Mouse (Mus musculus) olfactory bulb, adult 2 months (tissue): ENCODE results near the gene Spata33. TPM values are rescaled to one million over a fixed set of nuclear protein-coding genes. Genes with fewer than 3 reads are reported as not detected.

Source experiments
- H3K27ac ChIP-seq: fragments of 200-500 bp; 2 replicates; pipeline ENCODE4 v1.5.1; 2012; ENCODE audit warnings: low read depth, low read length; ENCODE audit not compliant: insufficient read depth
- H3K4me1 ChIP-seq: fragments of 200-500 bp; 2 replicates; pipeline ENCODE4 v1.6.1; 2012; ENCODE audit warnings: low read length; ENCODE audit not compliant: control insufficient read depth, insufficient read depth
- H3K4me3 ChIP-seq: fragments of 200-500 bp; 2 replicates; pipeline ENCODE4 v1.5.1; 2012; ENCODE audit warnings: mild to moderate bottlenecking, low read depth, low read length, moderate library complexity; ENCODE audit not compliant: insufficient read depth
- CTCF ChIP-seq: fragments of 200-500 bp; IDR thresholded peaks from 2 replicates; pipeline ENCODE4 v1.5.1; 2012; ENCODE audit warnings: low read depth, mild to moderate bottlenecking, low read length, moderate library complexity; ENCODE audit not compliant: insufficient read depth
- POLR2A ChIP-seq: fragments of 200-500 bp; IDR thresholded peaks from 2 replicates; pipeline ENCODE4 v1.6.1; 2012; ENCODE audit warnings: mild to moderate bottlenecking, low read depth, low read length, moderate library complexity; ENCODE audit not compliant: insufficient read depth
- WGBS: fragments of 180-500 bp; shearing (Covaris S2); methylation state at CpG from one replicate; pipeline ENCODE4 v1.1.7; 2018; 5-methylcytosine and 5-hydroxymethylcytosine counted together
- polyA plus RNA-seq: library from polyadenylated mRNA; stranded (reverse); fragments of >200 nt; gene quantifications from 2 replicates; pipeline ENCODE4 v1.2.4, GENCODE M21; 2012; ENCODE audit warnings: low replicate concordance; ENCODE audit not compliant: missing spikeins, insufficient read depth, insufficient read length

The Spata33 gene
- polyA plus RNA-seq, 1 experiment, result not detected

DNA sequence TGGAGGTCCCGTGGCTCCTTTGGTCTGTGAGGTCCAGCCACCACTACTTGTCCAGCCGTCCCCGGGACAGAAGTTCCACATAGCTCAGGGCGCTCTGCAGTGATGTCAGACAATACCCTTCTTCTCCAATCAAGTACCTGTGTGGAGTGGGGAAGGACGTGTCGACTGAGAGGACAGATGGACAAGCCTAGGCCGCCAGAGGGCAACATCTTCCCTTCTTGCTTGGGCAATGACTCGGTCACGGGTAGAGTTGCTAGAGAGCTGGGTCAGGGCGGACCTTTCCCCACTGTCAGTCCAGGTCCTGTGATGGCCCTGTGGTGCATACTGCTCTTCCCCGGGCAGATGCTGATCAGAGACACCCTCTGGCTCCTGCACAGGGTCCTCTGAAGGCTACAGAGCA is 30.4 kb downstream of the Spata33 start:
- no peak overlapping the region for H3K27ac ChIP-seq
- peaks cover 3% of the 10 kb centered on the region; the same call in 1 of the 2 replicates for H3K4me1 ChIP-seq
- WGBS, result 73% methylated on average over 11 of the region's 11 CpGs
- no peak overlapping the region for H3K4me3 ChIP-seq
- TF ChIP-seq CTCF (no peak), POLR2A (no peak)

DNA sequence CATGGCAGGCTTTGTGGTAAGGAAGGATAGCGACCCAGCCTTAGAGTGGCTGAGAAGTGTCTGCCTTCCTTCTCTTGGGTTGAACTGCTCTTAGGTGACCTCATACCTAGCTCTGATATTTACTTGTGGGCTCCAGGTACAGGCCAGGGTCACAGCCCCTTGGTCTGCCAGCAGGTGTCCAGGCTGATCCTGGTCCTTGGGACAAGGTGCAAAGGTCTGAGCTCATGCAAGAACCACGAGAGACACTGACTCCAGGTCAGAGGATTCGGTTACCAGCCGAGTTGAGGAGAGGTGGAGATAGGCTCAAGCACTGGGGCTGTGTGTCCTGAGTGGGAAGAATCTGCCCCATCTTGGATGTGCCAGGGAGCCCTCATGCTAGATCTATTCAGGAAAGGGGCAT is 31.8 kb downstream of the Spata33 start:
- Histone ChIP-seq H3K4me1 (peaks cover 3% of the 10 kb centered on the region; the same call in 1 of the 2 replicates), H3K4me3 (no peak overlapping the region), H3K27ac (no peak overlapping the region)
- TF ChIP-seq POLR2A, result no peak
- TF ChIP-seq CTCF, result no peak
- WGBS, result 94% methylated on average over 4 of the region's 4 CpGs

DNA sequence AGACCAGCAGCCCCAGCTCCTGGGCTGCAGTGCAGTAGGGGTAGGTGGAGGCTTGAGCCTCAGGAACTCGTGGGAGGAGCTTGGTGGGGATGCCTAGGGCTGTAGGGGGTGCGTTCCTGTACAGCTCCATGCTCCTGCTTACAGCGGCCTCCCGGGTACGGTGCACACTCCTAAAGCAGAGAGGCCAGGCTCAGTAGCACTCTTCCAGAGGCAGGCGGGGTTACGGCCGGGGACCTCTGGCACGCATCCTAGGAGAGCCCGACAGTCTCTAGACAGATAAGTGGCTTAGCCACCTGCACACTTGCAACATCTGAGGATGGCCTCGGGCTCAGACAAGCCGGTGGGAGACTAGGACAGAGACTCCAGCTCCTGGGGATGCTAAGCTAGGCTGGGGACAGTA is 32.9 kb downstream of the Spata33 start:
- Histone ChIP-seq H3K4me3 (no peak overlapping the region), H3K27ac (no peak overlapping the region), H3K4me1 (peaks cover 3% of the 10 kb centered on the region; the same call in 1 of the 2 replicates)
- TF ChIP-seq POLR2A (no peak), CTCF (no peak)
- WGBS, result 89% methylated on average over 12 of the region's 12 CpGs

DNA sequence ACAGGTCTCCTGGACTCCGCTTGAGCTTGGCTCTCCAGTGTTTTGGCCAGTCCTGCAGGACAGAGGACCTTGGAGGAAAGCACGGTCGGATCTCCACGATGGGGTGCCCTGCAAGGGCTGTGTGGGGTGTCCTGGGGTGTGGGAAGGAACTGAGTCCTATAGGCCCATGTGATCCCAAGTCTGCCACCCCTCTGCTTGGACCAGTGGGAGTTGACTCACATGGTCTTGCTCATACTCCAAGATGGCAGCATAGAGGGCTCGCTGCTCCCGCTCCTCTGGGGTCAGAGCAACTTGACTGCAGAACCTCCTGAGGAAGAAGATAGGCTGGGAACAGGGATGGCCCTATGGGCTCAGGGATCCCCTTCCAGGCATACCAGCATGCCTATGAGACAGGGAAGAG is 35.1 kb downstream of the Spata33 start:
- no peak for TF ChIP-seq CTCF
- TF ChIP-seq POLR2A, result no peak
- Histone ChIP-seq H3K27ac (no peak overlapping the region), H3K4me1 (no peaks in the 10 kb centered on the region; the same call in 1 of the 2 replicates)

DNA sequence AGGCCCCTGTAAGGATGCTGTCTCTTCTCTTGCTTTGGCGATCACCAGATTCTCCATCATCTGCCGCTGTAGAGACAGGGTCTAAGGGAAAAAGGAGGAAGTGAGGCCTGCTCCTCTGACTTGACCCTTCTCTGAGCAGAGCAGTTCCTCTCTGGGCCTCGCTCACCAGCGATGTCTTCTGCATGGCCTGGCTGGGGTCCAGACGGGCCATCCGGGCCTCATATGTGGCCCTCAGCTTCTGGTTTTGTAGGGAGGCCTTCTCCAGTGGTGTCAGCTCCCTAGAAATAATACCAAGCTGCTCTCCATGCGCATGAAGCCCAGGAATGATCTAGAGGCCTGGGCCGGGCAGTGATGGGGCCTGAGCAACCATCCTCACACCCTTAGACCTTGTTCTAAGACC is 36.0 kb downstream of the Spata33 start:
- no peak overlapping the region for H3K4me3 ChIP-seq
- 90% methylated on average over 8 of the region's 8 CpGs for WGBS
- no peak for TF ChIP-seq CTCF
- TF ChIP-seq POLR2A, result no peak
- 0 out of 2 replicates have a peak, but pooled peaks cover 2% of the 10 kb centered on the region for H3K4me1 ChIP-seq
- H3K27ac ChIP-seq, result no peak overlapping the region

More for the DNA sequence above, 35.1 kb downstream of the Spata33 start:
- 98% methylated on average over 6 of the region's 6 CpGs for WGBS
- H3K4me3 ChIP-seq, result no peak overlapping the region

DNA sequence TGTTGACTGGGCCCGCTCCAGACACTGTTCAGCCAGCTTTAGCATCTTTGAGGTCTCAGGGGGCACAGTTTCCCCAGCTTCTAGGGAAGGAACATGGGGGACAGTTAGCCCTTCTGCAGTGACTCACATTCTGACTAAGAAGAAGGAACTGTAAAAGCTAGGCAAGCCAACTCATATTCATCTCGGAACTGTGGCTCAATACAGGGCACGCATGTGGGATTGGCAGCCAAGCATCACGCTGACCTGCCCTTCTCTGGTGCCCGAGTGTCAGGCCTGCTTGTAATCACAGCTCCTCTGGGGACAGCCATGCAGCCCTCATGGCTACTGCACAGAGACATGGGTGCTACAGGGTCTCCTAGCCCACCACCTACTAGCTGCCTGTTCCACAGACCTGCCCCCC is 38.3 kb downstream of the Spata33 start:
- H3K4me1 ChIP-seq, result peaks cover 8% of the 10 kb centered on the region
- no peak for TF ChIP-seq CTCF
- no peak for TF ChIP-seq POLR2A
- WGBS, result 96% methylated on average over 5 of the region's 5 CpGs
- H3K27ac ChIP-seq, result no peak overlapping the region
- no peak overlapping the region for H3K4me3 ChIP-seq

DNA sequence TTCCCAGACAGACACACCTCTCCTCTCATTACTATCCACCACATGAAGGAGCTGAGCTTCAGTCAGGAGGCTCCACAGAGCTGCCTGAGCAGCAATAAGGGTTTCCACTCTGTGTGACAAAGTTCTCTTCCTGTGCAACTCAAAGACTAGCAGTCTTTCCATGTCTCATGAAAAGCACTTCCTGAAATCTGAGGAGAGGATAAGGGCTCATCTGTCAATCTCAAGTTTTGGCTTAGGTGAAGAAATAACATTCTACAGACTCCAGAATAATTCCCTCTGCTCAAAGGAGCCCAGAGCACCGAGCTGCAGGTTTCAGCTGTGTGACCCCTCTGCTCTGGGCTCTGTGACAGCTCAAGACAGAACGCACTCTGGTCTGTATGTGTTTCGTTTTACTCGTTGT is 40.3 kb downstream of the Spata33 start:
- H3K4me1 ChIP-seq, result peaks cover 16% of the 10 kb centered on the region
- 25% methylated on average over 4 of the region's 4 CpGs for WGBS
- no peak overlapping the region for H3K4me3 ChIP-seq
- H3K27ac ChIP-seq, result no peak overlapping the region
- TF ChIP-seq POLR2A (no peak), CTCF (no peak)

DNA sequence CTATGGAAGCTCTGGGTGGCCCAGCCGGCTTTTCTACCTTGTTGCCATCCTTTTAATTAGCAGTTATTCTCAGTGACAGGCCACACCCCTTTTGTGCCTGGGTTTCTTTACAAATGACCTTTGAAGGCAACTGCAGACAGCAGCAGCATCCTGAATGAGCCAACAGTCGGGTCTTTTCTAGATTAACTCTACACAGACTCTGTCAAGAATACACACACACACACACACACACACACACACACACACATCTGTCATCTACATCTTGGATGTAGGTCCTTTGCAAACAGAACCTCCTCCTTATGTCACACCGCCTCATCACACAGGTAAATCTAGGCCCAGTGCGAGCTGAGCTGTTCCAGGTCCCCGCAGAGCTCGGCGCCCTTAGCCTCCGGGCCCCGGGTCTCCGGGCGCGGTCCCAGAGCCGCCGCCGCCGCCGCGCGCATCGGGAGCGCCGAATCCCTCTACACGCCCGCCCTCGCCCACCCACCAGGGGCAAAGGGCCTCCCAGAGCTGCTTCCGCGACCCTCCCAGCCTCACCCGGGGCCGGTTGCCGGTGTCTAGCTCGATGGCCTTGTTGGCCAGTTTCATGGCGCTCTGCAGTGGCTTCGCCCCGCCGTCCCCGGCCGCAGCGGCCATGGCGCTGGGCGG is 40.9 kb downstream of the Spata33 start:
- TF ChIP-seq CTCF (no peak), POLR2A (0 out of 2 replicates have a peak, but pooled peaks have one; percentile 3)
- Histone ChIP-seq H3K4me1 (peaks cover 16% of the 10 kb centered on the region), H3K4me3 (peak overlapping the region; percentile 98), H3K27ac (peak overlapping the region; percentile 16)
- WGBS, result under 1% methylated on average over 39 of the region's 40 CpGs

DNA sequence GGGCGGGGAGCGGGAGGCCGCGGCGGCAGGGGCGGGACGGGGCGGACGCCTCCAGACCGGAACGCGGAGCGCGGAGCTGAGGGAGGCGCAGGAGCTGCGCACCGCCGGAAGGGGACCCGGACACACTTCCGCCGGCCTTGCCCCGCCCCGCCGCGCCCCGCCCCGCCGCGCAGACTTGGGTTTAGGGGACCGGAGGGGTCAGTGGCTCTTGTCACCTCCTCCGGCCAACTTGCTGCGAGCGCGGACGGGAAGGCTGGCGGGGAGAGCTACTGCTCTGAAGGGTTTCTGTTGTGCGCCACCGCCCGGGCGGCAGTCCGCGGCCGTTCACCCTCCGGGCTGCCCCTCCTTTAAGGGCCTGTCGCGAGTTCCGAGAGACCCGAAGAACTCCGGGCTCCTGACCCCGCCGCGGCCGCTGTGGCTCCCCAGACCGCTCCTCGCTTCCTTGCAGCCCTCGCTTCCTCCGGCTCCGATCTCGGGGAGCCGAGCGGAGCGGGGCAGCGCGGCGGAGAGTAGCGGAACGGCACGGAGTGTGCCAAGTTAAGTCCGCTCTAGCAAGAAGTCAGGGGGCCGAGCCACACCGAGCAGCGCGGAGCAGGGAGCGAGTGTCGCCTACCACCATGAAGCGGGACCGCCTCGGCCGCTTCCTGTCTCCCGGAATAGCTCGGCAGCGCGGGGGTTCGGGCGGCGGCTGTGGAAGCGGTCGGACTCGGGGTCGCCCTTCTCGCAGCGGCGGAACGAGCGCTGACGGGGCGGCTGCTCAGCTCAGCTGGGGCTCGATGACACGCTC is 41.7 kb downstream of the Spata33 start, which contains the start of the genes Zfp276 and Vps9d1:
Gene Zfp276 (plus strand): TSS at position 97 of the 787 bp plus-strand sequence.
Gene Vps9d1 (minus strand): TSS at position 250 of the 787 bp plus-strand sequence.
- Histone ChIP-seq H3K27ac (peak within 1 kb of the TSS; percentile 25), H3K4me1 (peaks cover 16% of the 10 kb centered on the region), H3K4me3 (peak within 1 kb of the TSS; percentile 98)
- under 1% methylated on average over 97 of the region's 99 CpGs for WGBS
- no peak for TF ChIP-seq CTCF
- no peak; the same call in 1 of the 2 replicates for TF ChIP-seq POLR2A
